Mouse (Mus musculus): ENCODE data around the gene Slc18a3.

Gene Slc18a3

DNA sequence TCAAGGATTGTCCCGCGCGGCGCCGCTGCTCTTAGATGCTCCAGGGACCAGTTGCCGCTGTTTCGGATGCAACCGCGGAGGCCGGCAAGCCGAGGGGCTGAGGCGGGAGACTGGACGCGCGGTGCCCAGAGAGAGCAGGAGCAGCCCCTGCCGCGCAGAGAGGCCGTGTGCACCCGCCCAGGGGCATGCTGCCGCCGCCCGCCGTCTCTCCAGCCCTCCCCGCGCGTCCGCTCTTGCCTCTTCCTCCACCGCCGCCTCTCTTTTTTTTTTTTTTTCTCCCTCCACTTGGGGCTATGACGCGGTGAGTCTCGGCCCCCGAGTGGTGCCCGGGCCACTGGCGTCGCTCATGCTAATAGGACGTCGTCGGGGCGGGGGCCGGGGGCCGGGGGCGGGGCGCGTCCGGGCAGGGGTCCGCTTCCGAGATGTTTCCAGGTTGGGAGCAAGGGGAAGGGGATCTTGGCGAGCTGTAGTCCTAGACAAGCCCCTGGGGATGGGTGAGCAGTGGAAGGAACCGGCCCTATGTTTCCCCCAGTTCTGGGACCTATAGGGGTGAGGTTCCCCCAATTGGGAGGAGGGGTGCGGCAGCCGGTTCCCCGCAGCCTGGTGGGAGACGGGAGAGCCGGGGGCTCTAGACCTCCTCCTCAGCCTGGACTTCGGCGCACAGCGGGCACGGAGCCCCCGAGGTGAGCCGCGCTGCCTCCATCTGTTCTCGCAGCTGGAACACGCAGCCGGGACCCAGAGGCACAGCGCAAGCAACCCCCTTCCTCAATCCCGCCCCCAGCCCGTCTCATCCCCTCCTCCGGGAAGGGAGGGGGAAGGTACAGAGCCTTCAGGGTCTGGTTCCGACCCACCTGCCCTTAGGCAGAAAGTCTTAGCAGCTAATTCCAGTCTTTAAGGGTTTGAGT is at the start of gene Slc18a3:
TSS of gene Slc18a3 (minus strand) at position 250 of the 905 bp plus-strand sequence.
- DNase-seq (ENCODE audit: low read depth in 1 of 2, low spot score in 2 of 2): no peak

GRCm38 (mm10) chr14:32513336-32514032 is 48.8 kb upstream of the Slc18a3 start, which contains the start of gene Ercc6:
Gene Ercc6, plus strand, starts transcription at chr14:32513521.
- peak; percentile 78 to 90 for DNase-seq (ENCODE audit: low read depth in 1 of 2, low spot score in 2 of 2)

DNA sequence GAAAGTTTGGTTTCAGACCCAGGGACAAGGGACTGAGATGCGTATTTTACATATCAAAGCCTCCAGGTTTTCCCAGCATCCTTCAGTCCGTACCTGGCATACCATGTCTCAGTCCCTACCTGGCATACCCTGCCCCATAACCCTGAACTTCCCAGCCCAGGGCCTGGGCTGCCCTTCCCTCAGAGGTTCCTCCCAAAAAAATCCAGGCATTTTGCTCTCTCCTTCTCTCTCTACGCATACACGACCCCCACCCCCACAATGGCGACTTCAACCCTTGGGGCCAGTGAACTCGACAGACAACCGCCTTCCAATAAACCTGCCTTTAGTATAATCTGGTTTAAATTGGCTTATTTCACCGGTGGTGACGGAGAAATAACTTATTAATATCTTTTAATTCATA is 48.3 kb upstream of the Slc18a3 start:
- no peak for DNase-seq (ENCODE audit: low read depth in 1 of 2, low spot score in 2 of 2)

- no peak for DNase-seq (ENCODE audit: low read depth in 1 of 2, low spot score in 2 of 2)
Measured at GRCm38 (mm10) chr14:32509443-32509961, 44.9 kb upstream of the Slc18a3 start.

DNA sequence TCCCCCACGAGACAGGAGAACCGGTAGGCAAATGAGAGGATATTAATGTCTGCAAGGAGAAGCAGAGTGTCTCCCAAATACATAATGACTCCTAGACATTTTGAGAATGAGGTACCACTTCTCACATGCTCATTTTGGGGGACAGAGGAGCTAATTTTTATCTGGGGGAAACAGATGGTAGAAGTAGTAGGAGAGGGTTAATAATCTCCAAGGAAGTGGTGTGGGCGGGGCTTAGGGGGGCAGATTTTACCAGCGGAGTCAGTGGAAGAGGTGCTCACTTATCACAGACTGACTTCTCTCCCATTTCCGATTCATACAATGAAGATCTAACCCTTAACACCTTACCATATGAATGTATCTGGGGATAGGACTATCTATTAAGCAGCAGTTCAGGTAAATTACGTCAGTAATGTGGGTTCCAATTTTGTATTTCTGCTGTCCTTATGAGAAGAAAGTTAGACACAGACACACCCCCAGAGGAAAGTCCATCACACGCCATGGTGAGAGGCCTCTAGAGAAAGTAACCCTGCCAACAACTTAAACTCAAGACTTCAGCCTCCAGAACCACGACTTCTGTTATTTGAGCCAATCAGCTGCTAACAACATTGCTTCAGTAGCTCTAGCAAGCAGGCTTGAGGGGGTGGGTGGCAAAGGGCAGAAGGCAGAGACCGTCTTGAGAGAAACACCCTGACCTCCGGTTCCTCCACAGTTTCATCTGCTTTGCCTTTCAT is 43.6 kb upstream of the Slc18a3 start:
- DNase-seq (ENCODE audit: low read depth in 1 of 2, low spot score in 2 of 2): no peak

DNA sequence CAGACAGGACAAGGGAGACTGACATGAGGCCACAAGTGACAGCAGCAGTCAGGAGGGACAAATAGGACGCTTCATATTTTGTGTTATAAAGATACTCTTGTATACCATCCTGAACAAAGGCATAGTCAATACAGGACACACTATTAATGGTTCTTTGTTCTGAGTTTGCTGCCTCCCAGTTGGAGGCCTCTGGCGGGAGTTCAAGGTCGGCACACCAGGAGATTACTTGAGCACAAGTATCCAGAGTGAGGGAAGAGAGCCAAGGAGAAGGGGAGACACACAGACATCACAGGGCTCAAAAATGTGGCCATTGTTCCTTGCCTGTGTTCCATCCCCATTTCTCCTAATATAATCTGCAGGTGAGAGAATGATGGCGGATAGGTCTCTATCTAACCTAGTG is 42.6 kb upstream of the Slc18a3 start:
- DNase-seq (ENCODE audit: low read depth in 1 of 2, low spot score in 2 of 2): no peak

DNA sequence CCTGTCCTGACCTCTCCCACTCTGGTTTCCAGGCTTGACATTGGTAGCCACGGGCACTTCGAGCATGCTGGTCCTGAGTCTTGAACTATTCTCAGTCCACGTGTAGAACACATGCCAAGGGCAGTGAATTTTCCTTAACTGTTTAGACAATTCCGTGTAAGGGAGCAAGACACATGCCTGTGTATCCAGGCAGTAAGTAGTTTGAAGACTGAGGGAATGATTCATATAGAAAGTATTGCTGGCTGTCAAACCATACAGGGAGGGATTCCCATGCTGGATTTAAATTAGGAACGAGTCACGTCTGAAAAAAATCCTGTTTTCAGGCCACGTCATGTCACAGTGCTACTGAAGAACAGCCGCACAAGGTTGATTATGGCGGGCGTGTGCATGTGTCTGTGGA is 41.7 kb upstream of the Slc18a3 start:
- DNase-seq (ENCODE audit: low read depth in 1 of 2, low spot score in 2 of 2): no peak

GRCm38 (mm10) chr14:32503897-32504296 is 39.2 kb upstream of the Slc18a3 start:
- DNase-seq (ENCODE audit: low read depth in 1 of 2, low spot score in 2 of 2): no peak

GRCm38 (mm10) chr14:32502764-32503688 is 38.4 kb upstream of the Slc18a3 start:
- no peak for DNase-seq (ENCODE audit: low read depth in 1 of 2, low spot score in 2 of 2)

DNA sequence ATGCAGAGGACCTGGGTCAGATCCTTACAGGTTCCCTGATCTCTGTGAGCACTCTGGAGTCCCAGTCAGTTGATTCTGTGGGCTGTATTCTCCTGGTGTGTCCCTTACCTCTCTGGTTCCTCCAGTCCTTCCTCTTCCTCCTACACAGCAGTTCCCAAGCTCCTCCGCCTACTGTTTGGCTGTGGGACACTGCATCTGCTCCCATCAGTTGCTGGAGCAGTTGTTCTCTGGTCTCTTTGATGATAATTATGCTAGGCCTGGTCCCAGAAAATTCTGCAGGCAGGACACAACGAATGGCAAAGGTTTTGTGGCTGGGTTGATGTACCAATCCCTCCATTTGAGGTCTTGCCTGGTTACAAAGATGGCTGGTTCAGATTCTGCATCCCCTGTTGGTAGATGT is 36.7 kb upstream of the Slc18a3 start:
- no peak for DNase-seq (ENCODE audit: low read depth in 1 of 2, low spot score in 2 of 2)

DNA sequence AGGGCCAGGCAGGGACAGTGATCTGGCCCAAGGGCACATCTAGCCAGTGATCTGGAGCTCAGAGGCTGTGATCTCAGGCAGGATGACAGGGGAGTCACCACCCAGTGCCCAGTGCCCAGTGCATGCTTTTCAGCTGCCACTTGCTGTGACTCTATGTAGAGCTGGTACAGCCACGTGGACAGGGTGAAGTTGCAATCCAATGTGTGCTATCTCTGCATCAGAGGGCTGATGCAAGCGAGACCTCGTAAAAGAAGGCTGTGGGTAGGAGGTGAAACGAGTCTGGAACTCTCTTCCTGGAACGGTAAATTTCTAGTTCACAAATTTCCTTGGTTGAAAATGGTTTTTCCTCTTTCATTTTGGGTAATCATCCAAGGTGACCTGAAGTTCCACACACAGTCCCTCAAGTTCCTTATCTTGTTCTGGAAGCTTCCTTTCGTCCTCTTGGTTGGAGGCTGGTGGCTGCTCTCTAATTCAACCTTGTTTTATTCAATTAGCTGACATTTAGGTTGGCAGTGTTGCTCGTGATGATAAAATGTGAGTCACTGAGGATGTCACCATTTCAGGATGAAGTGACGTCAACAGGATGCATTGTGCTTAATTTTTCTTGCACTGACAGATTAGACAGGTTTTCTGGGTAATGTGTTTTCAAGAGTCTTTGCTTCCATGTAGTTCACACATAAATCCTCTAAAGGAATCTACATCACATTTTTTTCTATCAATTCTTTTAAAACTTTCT is 31.6 kb upstream of the Slc18a3 start:
- DNase-seq (ENCODE audit: low read depth in 1 of 2, low spot score in 2 of 2): no peak

DNA sequence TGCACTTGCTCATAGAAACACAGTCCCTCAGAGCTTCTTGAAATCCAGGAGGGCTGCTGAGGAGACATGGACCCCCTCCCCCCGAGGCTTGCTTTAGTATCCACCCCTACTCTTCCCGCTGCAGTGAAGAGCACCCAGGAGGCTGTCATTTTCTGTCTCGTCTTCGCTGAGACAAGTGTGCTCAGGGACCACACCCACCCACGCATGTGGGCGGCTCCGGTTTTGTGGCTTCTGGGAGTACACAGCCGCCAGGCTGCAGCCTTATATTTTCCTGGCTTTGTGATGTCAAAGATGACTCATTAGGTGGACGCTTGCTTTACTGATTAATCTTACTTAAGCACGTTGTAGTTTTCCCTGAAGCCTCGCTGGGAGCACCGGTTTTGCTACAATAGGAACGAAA is 27.9 kb upstream of the Slc18a3 start:
- peak in 1 of 2 experiments; percentile 9 for DNase-seq (ENCODE audit: low read depth in 1 of 2, low spot score in 2 of 2)

GRCm38 (mm10) chr14:32482061-32482460 is 17.4 kb upstream of the Slc18a3 start:
- no peak for DNase-seq (ENCODE audit: low read depth in 1 of 2, low spot score in 2 of 2)

DNA sequence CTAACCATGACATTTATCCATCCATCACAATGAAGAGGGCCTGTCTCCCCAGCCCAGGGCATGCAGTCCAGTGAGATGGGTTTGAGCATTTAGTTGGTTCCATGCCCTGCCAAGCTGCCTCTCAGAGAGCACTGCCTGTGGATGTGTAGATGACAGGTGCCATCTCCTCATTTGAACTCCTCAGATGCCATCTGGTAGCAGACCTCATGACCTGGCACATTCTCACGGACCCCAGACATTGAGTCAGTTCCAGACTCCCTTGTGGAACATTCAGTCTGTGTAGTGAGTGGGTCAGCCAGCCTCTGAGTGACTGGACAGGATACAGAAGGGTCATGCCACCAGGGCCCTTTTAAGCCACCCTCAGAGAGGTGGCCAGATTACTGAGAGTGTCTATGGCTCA is 12.9 kb upstream of the Slc18a3 start:
- no peak for DNase-seq (ENCODE audit: low read depth in 1 of 2, low spot score in 2 of 2)

- DNase-seq (ENCODE audit: low read depth in 1 of 2, low spot score in 2 of 2): no peak
Measured at GRCm38 (mm10) chr14:32476559-32476958, 11.9 kb upstream of the Slc18a3 start.

- no peak for DNase-seq (ENCODE audit: low read depth in 1 of 2, low spot score in 2 of 2)
Measured at GRCm38 (mm10) chr14:32472996-32473395, 8.3 kb upstream of the Slc18a3 start.

DNA sequence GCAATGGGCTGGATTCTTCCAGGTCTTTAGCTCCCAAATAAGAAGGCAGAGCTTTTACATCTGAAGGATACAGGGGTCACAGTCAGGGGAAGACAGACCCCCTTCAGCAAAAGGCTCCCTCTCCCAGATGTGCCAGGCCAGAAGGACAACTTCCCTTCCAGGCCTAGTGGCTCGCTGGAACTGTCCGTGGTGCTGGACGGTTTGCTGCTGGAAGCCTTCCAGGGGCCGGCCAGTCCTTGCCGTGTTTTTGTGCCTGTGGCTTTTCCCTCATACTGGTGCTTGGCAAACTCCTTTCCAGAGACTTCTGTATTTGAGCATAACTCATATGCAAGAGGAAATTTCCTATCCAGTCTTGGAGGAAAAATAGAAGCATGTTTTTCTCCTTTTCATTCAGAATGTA is 3.0 kb upstream of the Slc18a3 start:
- no peak for DNase-seq (ENCODE audit: low read depth in 1 of 2, low spot score in 2 of 2)

DNA sequence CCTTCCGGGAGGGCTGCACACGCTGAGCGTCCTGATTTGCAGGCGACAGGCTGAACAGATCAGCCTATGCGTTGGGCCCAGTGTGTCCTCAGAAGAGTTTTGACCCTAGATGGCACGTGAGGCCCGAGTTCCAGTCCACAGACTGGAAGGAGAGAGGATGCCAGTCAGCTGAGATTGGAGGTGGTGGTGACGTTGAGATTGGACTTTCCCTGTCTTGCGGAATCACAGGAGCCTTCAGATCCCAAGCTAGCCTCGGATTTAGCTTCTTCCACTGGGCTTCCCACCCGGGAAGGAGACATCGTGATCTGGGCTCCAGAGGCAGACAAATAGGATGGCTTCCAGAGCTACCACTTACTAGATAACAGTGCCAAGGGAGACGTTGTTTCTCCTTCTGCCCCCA is 1.2 kb upstream of the Slc18a3 start, which contains the start of gene Chat:
TSS of gene Chat (minus strand) at position 101 of the 400 bp plus-strand sequence.
- DNase-seq (ENCODE audit: low read depth in 1 of 2, low spot score in 2 of 2): no peak

- DNase-seq (ENCODE audit: low read depth in 1 of 2, low spot score in 2 of 2): no peak
Measured at GRCm38 (mm10) chr14:32465506-32465870, 838 bp upstream of the Slc18a3 start.

Measured in monocyte, adult 2 months (primary cell).